Mouse (Mus musculus): ENCODE measurements around the gene Emcn.

GRCm38 (mm10) chr3:137322304-137322703 lies 18.6 kb upstream of the Emcn start:
- no peak for TF ChIP-seq EP300 (IDR thresholded peaks at IDR 0.05; ENCODE audit: insufficient read depth, low read depth, low read length)
- TF ChIP-seq CTCF (IDR thresholded peaks at IDR 0.05; ENCODE audit: low read depth, low read length): no peak

Measured in ES-Bruce4 (cell line).